Mouse (Mus musculus) neural tube, embryonic 13.5 days (tissue): ENCODE measurements around the gene Ank3. TPM values are rescaled to one million over a fixed set of nuclear protein-coding genes. Genes with fewer than 3 reads are reported as not detected.

Experiments used
- ATAC-seq: fragments of 200-750 bp; cut with Nextera tagmentation; 2 replicates; pipeline ENCODE4 v1.8.0; 2017; ENCODE audit warnings: low read depth, mild to moderate bottlenecking, moderate TSS enrichment, moderate library complexity
- H3K27ac ChIP-seq: fragments of 300-500 bp; sonication (generic); replicated peaks from 2 replicates; pipeline ENCODE4 v1.5.1; 2015; ENCODE audit warnings: moderate library complexity, mild to moderate bottlenecking, inconsistent platforms
- H3K27me3 ChIP-seq: fragments of 300-500 bp; sonication (generic); 2 replicates; pipeline ENCODE4 v1.6.1; 2015; ENCODE audit warnings: mild to moderate bottlenecking, inconsistent platforms
- H3K36me3 ChIP-seq: fragments of 300-500 bp; sonication (generic); 2 replicates; pipeline ENCODE4 v1.6.1; 2015; ENCODE audit warnings: mild to moderate bottlenecking, inconsistent platforms
- H3K4me1 ChIP-seq: fragments of 300-500 bp; sonication (generic); replicated peaks from 2 replicates; pipeline ENCODE4 v1.6.1; 2015; ENCODE audit warnings: inconsistent platforms
- H3K4me2 ChIP-seq: fragments of 300-500 bp; sonication (generic); 2 replicates; pipeline ENCODE4 v1.6.1; 2015; ENCODE audit warnings: inconsistent platforms, mild to moderate bottlenecking, moderate library complexity
- H3K4me3 ChIP-seq: fragments of 300-500 bp; sonication (generic); 2 replicates; pipeline ENCODE4 v1.5.1; 2015; ENCODE audit warnings: mild to moderate bottlenecking, inconsistent platforms
- H3K9ac ChIP-seq: fragments of 300-500 bp; sonication (generic); 2 replicates; pipeline ENCODE4 v1.6.1; 2015; ENCODE audit warnings: moderate library complexity, mild to moderate bottlenecking, inconsistent platforms
- H3K9me3 ChIP-seq: fragments of 300-500 bp; sonication (generic); 2 replicates; pipeline ENCODE4 v1.6.1; 2016; ENCODE audit warnings: inconsistent platforms
- WGBS: fragments of 180-500 bp; shearing (Covaris S2); methylation state at CpG from one replicate; pipeline ENCODE4 v1.1.7; 2015; 5-methylcytosine and 5-hydroxymethylcytosine counted together
- polyA plus RNA-seq: library from polyadenylated mRNA; unstranded; fragments of >200 nt; fragmentation: Nextera tagmentation; extraction: Ambion mirVana; gene quantifications from 2 replicates; pipeline ENCODE4 v1.2.1, GENCODE M21; 2015

Ank3 gene
- polyA plus RNA-seq, 1 experiment from 2014 or later, result 104 TPM

DNA sequence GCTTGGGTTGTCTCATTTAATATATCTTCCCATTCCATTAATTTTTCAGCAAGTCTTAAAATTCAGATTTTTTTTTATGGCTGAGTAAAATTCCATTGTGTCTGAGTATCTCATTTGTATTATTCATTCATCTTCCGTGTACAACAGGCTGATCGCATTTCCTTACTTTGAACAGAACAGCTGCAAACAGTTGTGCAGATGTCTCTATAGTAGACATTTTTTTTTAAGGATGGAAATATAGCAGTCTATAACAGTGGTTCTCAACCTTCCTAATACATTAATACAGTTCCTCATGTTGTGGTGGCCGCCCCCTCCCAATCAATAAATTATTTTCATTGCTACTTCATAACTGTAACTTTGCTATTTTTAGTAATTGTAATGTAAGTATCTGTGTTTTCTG lies 212.7 kb downstream of the Ank3 start:
- Histone ChIP-seq H3K4me1 (peaks cover 31% of the 10 kb centered on the region), H3K27ac (no peak overlapping the region), H3K9ac (no peak overlapping the region), H3K27me3 (no peaks in the 10 kb centered on the region), H3K4me2 (no peak overlapping the region), H3K4me3 (no peak overlapping the region), H3K9me3 (no peaks in the 10 kb centered on the region), H3K36me3 (0 out of 2 replicates have a peak, but pooled peaks cover 5% of the 10 kb centered on the region)
- WGBS, result 76% methylated on average over 3 of the region's 3 CpGs
- no peak for ATAC-seq

DNA sequence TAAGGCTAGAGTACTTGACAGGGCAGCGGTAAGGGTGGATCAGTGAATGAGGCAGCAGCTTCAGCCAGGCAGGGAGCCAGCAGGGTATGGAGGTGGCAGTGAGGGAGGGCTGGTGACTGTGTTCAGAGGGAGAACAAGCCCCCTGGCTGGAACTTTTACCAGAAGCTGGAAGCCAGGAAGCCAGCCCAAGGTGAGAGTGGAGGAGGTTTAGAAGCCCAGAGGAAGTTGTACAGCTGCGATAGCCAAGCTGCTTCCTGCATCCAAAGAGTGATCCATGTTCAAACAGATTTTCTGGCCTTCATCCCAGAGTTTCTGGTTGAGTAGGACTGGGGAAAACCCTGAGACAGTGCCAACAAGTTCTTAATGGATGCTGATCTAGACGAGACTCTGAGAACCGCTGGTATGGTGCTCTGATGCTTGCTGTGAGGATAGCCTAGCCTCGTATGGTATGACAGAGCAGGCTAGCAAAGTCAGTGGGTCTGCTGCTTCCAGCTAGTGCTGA lies 213.3 kb downstream of the Ank3 start:
- 0 out of 2 replicates have a peak overlapping the region, but pooled peaks have one; percentile 6 for H3K27ac ChIP-seq
- H3K4me3 ChIP-seq, result no peak overlapping the region
- H3K36me3 ChIP-seq, result 0 out of 2 replicates have a peak, but pooled peaks cover 5% of the 10 kb centered on the region
- no peak overlapping the region for H3K9ac ChIP-seq
- H3K27me3 ChIP-seq, result no peaks in the 10 kb centered on the region
- H3K4me1 ChIP-seq, result peaks cover 26% of the 10 kb centered on the region
- 67% methylated on average over 5 of the region's 5 CpGs for WGBS
- no peak overlapping the region for H3K4me2 ChIP-seq
- ATAC-seq, result peak; percentile 62; the same call in 1 of the 2 replicates
- H3K9me3 ChIP-seq, result no peaks in the 10 kb centered on the region

DNA sequence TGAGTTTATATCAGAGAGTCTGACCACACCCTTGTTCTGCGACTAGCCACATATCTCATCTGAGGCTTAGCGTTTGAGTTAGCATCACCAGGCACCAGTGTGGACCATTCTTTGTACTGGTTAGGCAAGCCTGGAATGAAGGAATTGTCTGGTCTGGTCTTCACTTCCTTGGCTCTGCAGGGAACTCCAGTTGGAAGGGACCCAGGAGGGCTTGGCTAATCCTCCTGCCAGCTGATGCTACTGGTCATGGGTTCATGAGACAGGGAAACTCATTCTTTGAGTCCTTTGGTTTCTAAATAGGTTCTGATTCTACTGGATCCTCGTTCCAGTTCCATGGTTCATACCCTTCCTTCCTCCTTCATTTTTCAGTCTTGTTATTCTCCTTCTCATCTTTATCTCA lies 218.4 kb downstream of the Ank3 start:
- Histone ChIP-seq H3K27me3 (no peaks in the 10 kb centered on the region), H3K4me1 (peaks cover 14% of the 10 kb centered on the region), H3K9me3 (no peaks in the 10 kb centered on the region), H3K36me3 (no peaks in the 10 kb centered on the region), H3K9ac (no peak overlapping the region), H3K27ac (no peak overlapping the region), H3K4me3 (no peak overlapping the region), H3K4me2 (no peak overlapping the region)
- no peak for ATAC-seq
- WGBS, result 95% methylated on average over 3 of the region's 3 CpGs

- WGBS, result 89% methylated on average over 16 of the region's 16 CpGs
- ATAC-seq, result no peak
- Histone ChIP-seq H3K4me2 (no peak overlapping the region), H3K9me3 (no peaks in the 10 kb centered on the region), H3K36me3 (no peaks in the 10 kb centered on the region), H3K27me3 (no peaks in the 10 kb centered on the region), H3K9ac (no peak overlapping the region), H3K27ac (no peak overlapping the region), H3K4me3 (no peak overlapping the region), H3K4me1 (peaks cover 11% of the 10 kb centered on the region)
These were observed 219.1 kb downstream of the Ank3 start for GRCm38 (mm10) chr10:69617537-69618112.

GRCm38 (mm10) chr10:69620692-69621382 lies 222.3 kb downstream of the Ank3 start:
- no peaks in the 10 kb centered on the region for H3K27me3 ChIP-seq
- no peaks in the 10 kb centered on the region for H3K36me3 ChIP-seq
- no peak overlapping the region for H3K9ac ChIP-seq
- 70% methylated on average over 7 of the region's 7 CpGs for WGBS
- 0 out of 2 replicates have a peak, but pooled peaks have one; percentile 43 for ATAC-seq
- no peak overlapping the region for H3K4me3 ChIP-seq
- no peaks in the 10 kb centered on the region for H3K9me3 ChIP-seq
- no peak overlapping the region for H3K4me2 ChIP-seq
- H3K4me1 ChIP-seq, result peaks cover 11% of the 10 kb centered on the region
- H3K27ac ChIP-seq, result 0 out of 2 replicates have a peak overlapping the region, but pooled peaks have one; percentile 5

DNA sequence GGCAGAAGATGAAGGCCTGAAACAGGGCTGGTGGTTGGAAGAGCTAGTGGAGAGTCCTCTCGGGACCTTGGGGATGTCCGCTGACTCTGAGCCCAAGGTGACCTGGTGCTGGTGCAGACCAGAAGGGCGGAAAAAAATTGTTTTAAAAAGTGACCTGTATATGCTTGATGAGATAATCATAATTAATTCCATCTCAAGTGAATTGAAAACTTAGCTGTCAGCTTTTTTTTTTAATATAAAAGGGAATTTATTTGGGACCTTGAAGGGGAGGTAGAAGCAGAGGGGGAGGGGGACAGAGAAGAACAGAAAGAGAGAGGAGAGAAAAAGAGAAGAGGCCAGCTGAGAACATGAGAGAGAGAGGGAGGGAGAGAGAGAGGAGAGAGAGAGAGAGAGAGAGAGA lies 229.2 kb downstream of the Ank3 start:
- no peak for ATAC-seq

DNA sequence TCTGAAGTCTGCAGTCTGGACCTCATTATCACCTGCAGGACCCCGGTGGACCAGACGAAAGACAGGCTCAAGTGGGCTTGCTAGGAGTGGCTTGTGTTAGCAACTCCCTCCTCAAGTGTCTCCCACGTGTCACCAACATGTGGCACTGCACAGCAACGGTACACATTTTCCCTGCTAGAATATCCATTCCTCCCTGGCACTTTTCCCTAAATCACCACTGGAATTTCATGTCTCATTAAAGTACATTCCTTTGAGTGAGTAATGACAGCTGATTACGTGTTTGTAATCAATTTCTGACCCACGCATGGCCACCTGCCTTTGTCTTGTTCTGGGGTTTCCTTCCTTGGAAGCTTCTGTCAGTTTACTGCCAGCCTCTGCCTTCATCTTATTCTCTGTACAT lies 230.2 kb downstream of the Ank3 start:
- Histone ChIP-seq H3K36me3 (no peaks in the 10 kb centered on the region), H3K4me2 (no peak overlapping the region), H3K9me3 (no peaks in the 10 kb centered on the region), H3K9ac (no peak overlapping the region), H3K4me1 (peaks cover 41% of the 10 kb centered on the region), H3K27me3 (no peaks in the 10 kb centered on the region), H3K4me3 (no peak overlapping the region), H3K27ac (no peak overlapping the region)
- no peak for ATAC-seq
- 56% methylated on average over 6 of the region's 6 CpGs for WGBS

More for the DNA sequence above, 229.2 kb downstream of the Ank3 start:
- H3K4me1 ChIP-seq, result peaks cover 31% of the 10 kb centered on the region
- H3K9ac ChIP-seq, result no peak overlapping the region
- no peak overlapping the region for H3K4me3 ChIP-seq
- no peaks in the 10 kb centered on the region for H3K36me3 ChIP-seq
- no peaks in the 10 kb centered on the region for H3K9me3 ChIP-seq
- WGBS, result 89% methylated on average over 3 of the region's 3 CpGs
- no peak overlapping the region for H3K4me2 ChIP-seq
- H3K27ac ChIP-seq, result no peak overlapping the region
- H3K27me3 ChIP-seq, result no peaks in the 10 kb centered on the region

- Histone ChIP-seq H3K9me3 (no peaks in the 10 kb centered on the region), H3K4me3 (no peak overlapping the region), H3K9ac (peak overlapping the region; percentile 0; the same call in 1 of the 2 replicates), H3K4me2 (no peak overlapping the region), H3K27me3 (no peaks in the 10 kb centered on the region), H3K36me3 (no peaks in the 10 kb centered on the region), H3K4me1 (peaks cover 63% of the 10 kb centered on the region), H3K27ac (peak overlapping the region; percentile 14; the same call in 1 of the 2 replicates)
- no peak for ATAC-seq
- WGBS, result 44% methylated on average over 7 of the region's 7 CpGs
These were observed 232.3 kb downstream of the Ank3 start for GRCm38 (mm10) chr10:69630802-69631388.

- Histone ChIP-seq H3K9me3 (no peaks in the 10 kb centered on the region), H3K9ac (no peak overlapping the region), H3K4me3 (no peak overlapping the region), H3K36me3 (no peaks in the 10 kb centered on the region), H3K4me1 (peaks cover 79% of the 10 kb centered on the region), H3K27ac (no peak overlapping the region), H3K27me3 (no peaks in the 10 kb centered on the region), H3K4me2 (no peak overlapping the region)
- ATAC-seq, result no peak
- WGBS, result 82% methylated on average over 8 of the region's 8 CpGs
These were observed 234.3 kb downstream of the Ank3 start for GRCm38 (mm10) chr10:69632885-69633284.

DNA sequence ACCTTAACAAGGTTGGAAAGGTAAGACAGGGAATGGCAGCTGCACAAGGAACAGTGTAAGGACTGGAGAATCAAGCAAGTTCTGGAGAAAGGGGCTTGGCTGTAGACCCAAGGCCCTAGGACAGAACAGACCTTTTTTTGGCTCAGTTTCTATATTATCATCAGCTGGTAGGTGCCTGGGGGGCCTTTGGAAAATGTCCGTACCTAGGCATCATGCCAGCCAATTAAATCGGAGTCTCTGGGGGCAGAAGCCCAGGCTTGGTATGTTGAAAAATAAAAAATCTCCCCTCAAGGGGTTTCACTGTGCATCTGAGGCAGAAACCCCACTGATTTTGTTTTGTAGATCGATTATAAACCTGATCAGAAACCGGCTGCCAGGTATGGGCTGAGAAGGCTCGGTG lies 236.3 kb downstream of the Ank3 start:
- H3K4me3 ChIP-seq, result no peak overlapping the region
- H3K4me2 ChIP-seq, result no peak overlapping the region
- ATAC-seq, result 0 out of 2 replicates have a peak, but pooled peaks have one; percentile 9
- H3K27me3 ChIP-seq, result no peaks in the 10 kb centered on the region
- H3K36me3 ChIP-seq, result no peaks in the 10 kb centered on the region
- 0 out of 2 replicates have a peak overlapping the region, but pooled peaks have one; percentile 12 for H3K9ac ChIP-seq
- H3K27ac ChIP-seq, result peak overlapping the region; percentile 79
- no peaks in the 10 kb centered on the region for H3K9me3 ChIP-seq
- peaks cover 84% of the 10 kb centered on the region for H3K4me1 ChIP-seq
- whole genome bisulfite sequencing, result 52% methylated on average over 5 of the region's 5 CpGs

DNA sequence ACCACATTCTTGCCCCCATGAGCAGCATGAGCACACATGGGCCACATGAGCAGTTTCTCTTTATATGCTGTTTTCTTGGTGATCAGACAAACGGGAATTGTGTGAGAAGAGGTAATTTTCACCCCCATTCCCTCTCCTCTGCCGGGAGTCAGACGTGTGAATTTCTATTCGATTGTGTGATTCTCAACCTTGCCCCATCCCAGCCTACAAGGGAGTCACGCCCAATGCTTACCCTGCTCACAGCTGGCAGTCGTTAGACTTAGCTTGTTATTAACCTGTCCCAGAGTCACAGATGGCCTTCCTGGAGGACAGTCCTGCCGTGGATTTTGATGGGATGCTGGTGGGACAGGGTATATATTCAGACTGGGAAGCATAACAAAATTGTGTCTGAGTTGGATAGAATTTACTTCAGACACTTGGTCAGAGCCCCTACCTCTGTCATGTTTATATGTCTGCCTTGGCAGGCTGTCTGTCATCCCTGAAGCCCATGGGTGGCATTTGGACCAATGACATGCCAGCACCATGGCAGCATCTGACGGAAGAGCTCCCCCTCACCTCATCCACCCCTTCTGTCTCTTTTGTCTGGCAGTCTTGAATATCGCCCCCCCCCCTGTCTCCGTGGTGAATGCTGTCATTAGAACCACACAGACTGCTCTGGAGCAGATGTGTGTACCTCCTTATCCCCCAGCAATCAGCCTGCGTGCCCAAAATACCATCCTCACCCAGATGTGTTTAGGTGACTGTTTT lies 237.5 kb downstream of the Ank3 start:
- 32% methylated on average over 11 of the region's 11 CpGs for WGBS
- Histone ChIP-seq H3K36me3 (no peaks in the 10 kb centered on the region), H3K4me3 (no peak overlapping the region), H3K27ac (peak overlapping the region; percentile 79), H3K27me3 (no peaks in the 10 kb centered on the region), H3K4me2 (peak overlapping the region; percentile 24), H3K9ac (no peak overlapping the region), H3K4me1 (peaks cover 75% of the 10 kb centered on the region), H3K9me3 (no peaks in the 10 kb centered on the region)
- ATAC-seq, result peak; percentile 58

GRCm38 (mm10) chr10:69639138-69639537 lies 240.6 kb downstream of the Ank3 start:
- Histone ChIP-seq H3K9ac (no peak overlapping the region), H3K27me3 (no peaks in the 10 kb centered on the region), H3K36me3 (no peaks in the 10 kb centered on the region), H3K4me1 (peaks cover 59% of the 10 kb centered on the region), H3K4me3 (no peak overlapping the region), H3K4me2 (no peak overlapping the region), H3K9me3 (no peaks in the 10 kb centered on the region), H3K27ac (no peak overlapping the region)
- WGBS, result 88% methylated on average over 6 of the region's 6 CpGs
- no peak for ATAC-seq
